Mouse (Mus musculus): ENCODE results near the gene Pop4.
"Not testable (repeated sequence)": the region's sequence is repeated elsewhere in the genome, so short reads cannot be mapped to it uniquely, and the experiment has no call there.

Gene Pop4
- long read RNA-seq, experiment 1, transcript Pop4-201 (7 exons, 2,113 nt): major isoform, 75 of 89 reads
- long read RNA-seq, experiment 1, partial matches to known transcripts: 4 of 89 reads
- long read RNA-seq, experiment 1, other reads (novel, unspliced or antisense): 10 of 89 reads
- long read RNA-seq, experiment 2, transcript Pop4-201 (7 exons, 2,113 nt): major isoform, 98 of 111 reads
- long read RNA-seq, experiment 2, partial matches to known transcripts: 3 of 111 reads
- long read RNA-seq, experiment 2, other reads (novel, unspliced or antisense): 10 of 111 reads

DNA sequence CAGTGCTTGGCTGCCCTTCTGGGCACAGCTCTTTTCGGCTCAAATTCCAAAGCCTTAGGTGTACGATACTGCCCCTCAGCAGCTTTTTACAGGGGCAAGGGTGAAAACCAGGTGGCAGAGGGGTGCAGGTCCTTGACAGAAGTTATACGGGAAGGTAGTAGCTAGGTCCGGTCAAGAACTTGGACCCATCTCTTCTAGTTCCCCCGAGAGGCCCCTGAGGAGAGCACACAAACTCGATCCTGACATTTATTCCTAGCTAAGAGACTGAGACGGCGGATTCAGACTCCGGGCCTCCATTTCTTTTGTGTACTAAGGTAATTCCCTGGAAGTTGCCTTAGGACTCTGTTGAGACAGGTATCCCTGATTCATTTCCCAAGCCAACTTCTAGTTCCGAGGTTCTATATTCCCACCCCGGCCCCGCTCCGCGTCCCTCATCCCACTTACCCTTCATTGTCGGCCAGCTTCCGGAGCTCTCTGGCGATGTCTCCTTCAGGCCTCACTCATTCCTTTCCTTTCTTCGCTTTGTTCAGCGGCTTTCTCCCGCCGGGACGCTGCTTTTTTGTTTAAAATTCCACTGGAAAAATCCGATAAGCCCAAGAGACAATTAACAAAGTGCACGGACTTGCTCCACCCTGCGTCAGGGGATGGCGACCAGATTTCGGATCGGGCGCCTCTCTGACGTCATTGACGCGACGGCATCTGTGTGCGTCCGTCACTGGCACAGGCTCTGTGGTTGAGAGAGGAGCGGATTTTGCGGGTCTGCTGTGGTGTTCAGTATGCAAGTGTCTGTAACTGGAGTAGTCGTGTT is at the start of gene Pop4:
Gene Pop4 (minus strand): TSS at position 721 of the 808 bp plus-strand sequence.
- intact Hi-C loops (cut with DNase I): no loop called here

GRCm38 (mm10) chr7:38320641-38321040 is 49.4 kb upstream of the Pop4 start:
- intact Hi-C loops (cut with DNase I): no loop called here

DNA sequence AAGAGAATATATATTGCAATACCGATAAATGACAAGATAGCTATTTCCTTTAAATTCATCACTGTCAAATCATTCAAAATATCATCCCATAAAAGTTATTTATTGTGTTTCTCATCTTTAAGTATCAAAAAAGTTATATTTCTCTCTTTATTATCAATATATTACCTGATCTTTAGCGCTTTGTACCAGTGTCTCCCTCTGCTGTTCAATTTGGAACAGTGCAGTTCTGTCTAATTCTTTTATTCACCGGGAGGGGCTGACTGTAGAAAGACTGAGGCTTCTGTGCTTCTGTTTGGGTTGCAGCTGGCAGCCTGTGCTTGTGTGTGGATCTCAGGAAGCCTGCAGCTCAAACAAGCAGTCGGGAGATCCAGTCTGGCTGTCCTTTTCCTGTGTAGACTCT is 11.0 kb upstream of the Pop4 start:
- intact Hi-C loops (cut with DNase I): not testable (repeated sequence)

DNA sequence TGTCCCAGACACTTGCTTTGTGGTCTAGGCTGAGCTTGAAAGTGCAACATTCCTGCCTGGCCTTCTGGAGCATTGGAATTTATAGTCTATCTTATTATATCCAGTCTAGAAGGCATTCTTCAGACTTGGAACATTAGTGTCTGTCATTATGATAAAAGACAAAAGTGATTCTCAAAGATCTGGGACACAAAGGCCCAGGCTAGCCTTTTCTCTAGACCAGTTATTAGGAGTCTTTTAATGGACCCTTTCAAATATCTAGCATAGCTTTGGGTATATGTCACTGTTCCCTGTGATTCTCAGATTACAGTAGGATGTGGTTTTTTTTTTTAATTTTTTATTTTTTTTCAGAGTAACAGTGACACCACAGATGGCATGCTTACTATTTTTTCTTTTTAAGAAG is 1.3 kb upstream of the Pop4 start:
- intact Hi-C loops (cut with DNase I): no loop called here

DNA sequence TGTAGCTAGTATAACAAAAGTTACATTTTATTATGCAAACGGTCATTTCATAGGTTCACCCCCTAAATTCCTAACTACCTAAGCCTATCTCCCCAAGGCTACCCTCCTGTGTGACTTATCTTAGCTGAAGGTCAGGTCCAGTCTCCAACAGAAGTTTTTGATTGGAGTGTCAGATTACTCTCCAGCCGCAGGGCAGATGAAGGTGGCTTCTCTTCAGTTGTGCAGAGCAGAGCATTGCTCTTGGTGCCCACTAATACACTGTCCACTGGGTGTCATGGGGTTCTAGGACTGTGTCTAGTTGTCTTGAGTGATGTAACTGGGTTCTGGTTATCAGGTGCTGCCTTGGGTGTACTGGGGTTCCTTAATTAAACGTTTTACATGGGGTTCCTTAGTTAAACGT is 636 bp upstream of the Pop4 start:
- intact Hi-C loops (cut with DNase I): no loop called here

GRCm38 (mm10) chr7:38271511-38271811 is 238 bp upstream of the Pop4 start:
- intact Hi-C loops (cut with DNase I): no loop called here

- intact Hi-C loops (cut with DNase I): loop anchor here (5.0 to 10.0 kb wide), 3 partner anchors 40 to 182 kb away; partner anchors contain the start of genes 1600014C10Rik and Plekhf1
These were observed 4.1 kb downstream of the Pop4 start for GRCm38 (mm10) chr7:38267006-38267680.

- intact Hi-C loops (cut with DNase I): loop anchor here (10.0 kb wide), 1 partner anchor 178 kb away; no protein-coding TSS in a partner anchor
These were observed 8.8 kb downstream of the Pop4 start for GRCm38 (mm10) chr7:38262406-38262805.

GRCm38 (mm10) chr7:38259631-38260030 is 11.6 kb downstream of the Pop4 start:
- intact Hi-C loops (cut with DNase I): loop anchor here (10.0 kb wide), 1 partner anchor 175 kb away; no protein-coding TSS in a partner anchor

GRCm38 (mm10) chr7:38253441-38253840 is 17.8 kb downstream of the Pop4 start:
- intact Hi-C loops (cut with DNase I): no loop called here

DNA sequence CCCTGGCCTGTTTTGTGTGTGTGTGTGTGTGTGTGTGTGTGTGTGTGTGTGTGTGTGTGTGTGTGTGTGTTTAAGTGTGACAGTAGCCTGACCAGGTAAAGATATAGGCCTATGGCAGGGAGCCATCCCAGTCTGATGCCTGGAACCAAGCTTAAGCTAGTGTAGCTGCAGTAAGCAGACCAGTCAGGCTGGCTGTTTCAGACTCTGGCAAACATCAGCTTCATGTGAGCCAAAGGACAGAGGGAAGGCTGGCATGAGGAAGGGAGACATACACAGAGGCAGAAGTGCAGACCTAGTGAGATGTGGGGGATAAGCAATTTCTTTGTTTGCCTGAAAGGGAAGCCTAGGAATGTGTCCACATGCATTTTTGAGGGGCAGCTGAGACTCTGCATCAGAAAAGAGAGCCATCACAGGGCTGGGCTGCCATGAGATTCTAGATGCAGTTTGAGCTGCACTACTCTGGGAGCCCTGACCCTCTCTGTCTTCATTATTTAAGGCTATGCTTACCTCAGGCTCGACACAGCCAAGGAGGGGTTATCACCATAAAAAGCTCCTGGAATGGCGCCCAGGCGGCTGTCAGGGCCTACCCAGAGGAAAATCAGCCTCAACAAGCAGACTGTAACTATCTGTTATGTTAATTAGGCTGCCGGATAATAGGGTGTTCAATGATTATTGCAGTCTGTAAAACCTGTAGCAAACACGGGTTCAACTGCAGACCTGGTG is 19.6 kb downstream of the Pop4 start:
- intact Hi-C loops (cut with DNase I): no loop called here

GRCm38 (mm10) chr7:38242417-38242816 is 28.8 kb downstream of the Pop4 start:
- intact Hi-C loops (cut with DNase I): no loop called here

DNA sequence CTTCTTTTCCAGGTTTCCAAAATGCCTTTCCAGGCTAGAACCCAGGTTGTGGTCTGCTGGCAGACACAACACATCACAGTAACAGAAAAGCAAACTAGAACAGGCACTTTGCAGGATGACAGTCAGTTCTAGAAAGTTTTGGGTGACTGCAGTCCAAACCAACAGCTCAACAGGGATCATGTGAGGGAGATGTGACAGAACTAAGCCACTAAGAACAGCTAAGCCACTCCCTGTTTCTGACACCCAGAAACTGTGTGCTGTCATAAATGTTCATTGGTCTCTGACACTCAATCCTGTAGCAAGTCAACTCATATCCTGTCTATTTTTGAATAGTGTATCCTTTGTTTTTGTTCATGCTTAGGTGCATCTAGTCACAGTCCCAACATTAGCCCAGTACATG is 34.1 kb downstream of the Pop4 start:
- intact Hi-C loops (cut with DNase I): no loop called here

GRCm38 (mm10) chr7:38236400-38237105 is 34.7 kb downstream of the Pop4 start:
- intact Hi-C loops (cut with DNase I): no loop called here

GRCm38 (mm10) chr7:38230285-38230684 is 40.9 kb downstream of the Pop4 start:
- intact Hi-C loops (cut with DNase I): no loop called here

- intact Hi-C loops (cut with DNase I): loop anchor here (5.0 kb wide), 1 partner anchor 39 kb away; no protein-coding TSS in a partner anchor
These were observed 42.9 kb downstream of the Pop4 start for GRCm38 (mm10) chr7:38228329-38228728.

DNA sequence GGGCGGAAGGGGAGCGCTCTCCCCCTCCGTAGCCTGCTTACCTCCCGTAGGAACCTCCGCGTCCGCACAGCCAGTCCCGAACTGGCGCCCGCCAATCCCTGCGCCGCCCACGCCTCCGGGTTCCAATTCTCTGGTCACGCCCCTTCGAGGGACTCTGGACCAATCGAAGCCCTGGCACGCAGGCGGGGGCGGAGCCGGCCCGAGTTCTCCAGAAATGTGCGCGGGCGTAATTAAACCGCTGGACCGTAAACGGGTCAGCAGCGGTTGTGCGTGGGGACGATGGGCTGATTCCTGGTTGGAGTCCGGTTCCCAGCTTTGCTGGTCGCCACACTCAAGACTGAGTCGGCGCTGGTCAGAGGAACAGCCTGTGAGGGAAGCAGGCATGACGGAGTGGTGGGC is 43.3 kb downstream of the Pop4 start, which contains the start of gene Plekhf1:
Gene Plekhf1 (minus strand): TSS at position 117 of the 399 bp plus-strand sequence.
- intact Hi-C loops (cut with DNase I): loop anchor here (5.0 kb wide), 1 partner anchor 39 kb away; no protein-coding TSS in a partner anchor

GRCm38 (mm10) chr7:38227181-38227899 is 43.9 kb downstream of the Pop4 start:
- intact Hi-C loops (cut with DNase I): loop anchor here (5.0 kb wide), 1 partner anchor 40 kb away; no protein-coding TSS in a partner anchor

DNA sequence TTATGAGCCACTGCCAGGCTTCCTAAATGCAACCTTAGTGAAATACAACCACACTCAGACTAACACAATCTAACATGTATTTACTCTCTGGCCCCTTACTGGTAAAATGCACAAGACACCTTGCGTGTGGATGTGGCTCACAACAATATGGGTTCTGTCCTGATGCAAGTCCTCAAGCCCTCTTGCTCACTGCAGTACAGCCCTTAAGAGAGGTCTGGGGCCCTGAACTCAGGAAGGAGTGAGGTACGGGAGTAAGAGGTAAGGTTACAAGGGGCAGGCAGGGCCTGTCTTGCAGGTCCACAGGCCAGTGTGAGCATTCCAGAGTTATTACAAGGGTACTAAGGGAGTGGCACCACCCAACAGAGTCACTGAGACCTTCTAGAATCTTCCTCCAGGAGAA is 45.0 kb downstream of the Pop4 start:
- intact Hi-C loops (cut with DNase I): loop anchor here (5.0 kb wide), 1 partner anchor 41 kb away; no protein-coding TSS in a partner anchor

All from adrenal gland (tissue).